Mouse (Mus musculus): ENCODE data around the gene Bmp2k. TPM values are rescaled to one million over a fixed set of nuclear protein-coding genes. Genes with fewer than 3 reads are reported as not detected.

The Bmp2k gene
- polyA plus RNA-seq, 1 experiment from 2014 or later = 6.6 TPM

DNA sequence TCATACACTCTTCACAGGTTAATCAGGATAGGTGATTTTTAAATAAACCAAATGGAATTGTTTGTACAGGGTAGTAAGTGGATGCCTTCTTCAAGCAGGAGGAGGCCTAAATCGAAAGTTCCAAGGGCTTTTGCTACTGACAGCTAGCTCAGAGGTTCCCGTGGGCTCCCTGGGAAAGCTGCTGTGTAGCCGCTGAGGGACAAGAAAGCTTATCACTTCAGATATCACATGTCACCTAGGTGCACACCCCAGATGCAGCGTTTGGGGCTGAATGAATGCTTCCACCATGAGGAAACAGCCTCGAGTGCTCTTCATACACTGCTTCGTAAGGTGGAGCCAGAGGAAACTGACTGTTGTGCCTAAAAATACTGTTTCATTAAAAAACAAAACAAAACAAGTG, 90.7 kb downstream of the Bmp2k start:
- H3K9ac ChIP-seq (ENCODE audit: low read length) = no peak overlapping the region
- H3K9me3 ChIP-seq (replicated peaks; ENCODE audit: control insufficient read depth, low read length) = no peaks in the 10 kb centered on the region
- H3K4me3 ChIP-seq (ENCODE audit: low read length) = no peak overlapping the region
- WGBS = 64% methylated on average over 6 of the region's 6 CpGs
- no peaks in the 10 kb centered on the region for H3K4me1 ChIP-seq (ENCODE audit: control insufficient read depth, insufficient read depth, low read length)
- H3K27ac ChIP-seq (ENCODE audit: low read length) = no peak overlapping the region
- H3K36me3 ChIP-seq (ENCODE audit: control insufficient read depth, insufficient read depth) = peaks cover 6% of the 10 kb centered on the region
- no peak overlapping the region for H3K4me2 ChIP-seq (ENCODE audit: low read depth, low read length)
- no peak for ATAC-seq (replicated peaks; ENCODE audit: extremely low read depth, insufficient read depth, low FRiP score)
- H3K27me3 ChIP-seq (ENCODE audit: control insufficient read depth, insufficient read depth, low read length) = no peaks in the 10 kb centered on the region

DNA sequence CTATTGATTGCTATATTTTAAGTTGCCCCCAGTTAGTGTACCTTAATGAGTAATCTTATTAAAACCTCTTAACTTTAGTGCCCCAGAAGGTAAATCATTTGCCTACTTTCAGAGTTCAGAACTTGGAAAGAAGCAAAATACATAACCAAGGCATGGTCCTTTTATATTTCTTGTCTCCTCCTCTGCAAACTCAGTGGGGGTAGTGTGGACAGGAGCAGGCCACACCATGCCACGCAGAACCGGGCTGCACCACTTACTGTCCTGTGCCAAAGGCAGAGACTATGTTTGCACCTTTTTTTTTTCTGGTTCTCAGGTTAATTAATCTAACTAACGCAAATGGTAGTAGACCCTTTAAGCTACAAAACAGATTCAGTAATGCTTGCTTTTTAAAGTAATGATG, 91.9 kb downstream of the Bmp2k start:
- H3K27me3 ChIP-seq (ENCODE audit: control insufficient read depth, insufficient read depth, low read length) = no peaks in the 10 kb centered on the region
- no peak overlapping the region for H3K4me3 ChIP-seq (ENCODE audit: low read length)
- peaks cover 6% of the 10 kb centered on the region for H3K36me3 ChIP-seq (ENCODE audit: control insufficient read depth, insufficient read depth)
- 92% methylated on average over 3 of the region's 3 CpGs for WGBS
- H3K4me1 ChIP-seq (ENCODE audit: control insufficient read depth, insufficient read depth, low read length) = no peaks in the 10 kb centered on the region
- H3K9me3 ChIP-seq (replicated peaks; ENCODE audit: control insufficient read depth, low read length) = no peaks in the 10 kb centered on the region
- ATAC-seq (replicated peaks; ENCODE audit: extremely low read depth, insufficient read depth, low FRiP score) = no peak
- no peak overlapping the region for H3K9ac ChIP-seq (ENCODE audit: low read length)
- no peak overlapping the region for H3K4me2 ChIP-seq (ENCODE audit: low read depth, low read length)
- H3K27ac ChIP-seq (ENCODE audit: low read length) = no peak overlapping the region

DNA sequence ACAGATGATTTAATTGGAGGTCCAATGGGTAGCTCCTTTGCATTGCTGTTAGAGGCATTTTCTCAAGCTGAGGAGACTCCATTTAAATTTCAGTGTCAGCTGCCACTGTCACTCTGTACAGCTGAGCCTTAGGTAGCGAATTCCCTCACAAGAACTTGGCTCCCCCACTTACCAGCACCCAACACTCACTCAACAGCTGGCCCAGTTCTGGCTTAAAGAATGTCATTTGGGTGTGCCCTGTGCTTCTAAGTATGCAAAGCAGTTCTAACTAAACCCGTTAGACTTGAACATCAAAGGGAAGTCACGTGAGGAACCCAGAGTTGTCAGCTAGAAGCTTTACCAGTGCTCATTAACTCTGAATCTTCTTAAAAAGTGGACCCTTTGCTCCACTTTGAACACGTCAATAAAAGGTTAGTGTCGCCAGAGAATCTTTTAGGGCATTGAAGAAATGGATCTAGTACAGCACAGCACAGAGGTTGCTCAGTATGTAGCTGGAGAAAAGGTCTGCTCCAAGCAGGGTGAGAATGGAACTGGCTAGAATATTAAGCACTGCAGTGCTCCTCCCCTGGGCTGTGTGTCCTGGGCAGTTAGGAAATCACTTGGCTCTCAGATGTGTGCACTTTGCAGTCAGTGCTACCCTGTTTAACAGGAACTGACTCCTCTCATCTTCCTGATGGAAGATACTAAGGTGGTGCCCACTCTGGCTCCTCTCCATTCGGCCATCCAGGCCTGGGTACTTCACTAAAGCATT, 92.7 kb downstream of the Bmp2k start:
- H3K36me3 ChIP-seq (ENCODE audit: control insufficient read depth, insufficient read depth) = peaks cover 6% of the 10 kb centered on the region
- no peaks in the 10 kb centered on the region for H3K9me3 ChIP-seq (replicated peaks; ENCODE audit: control insufficient read depth, low read length)
- H3K9ac ChIP-seq (ENCODE audit: low read length) = no peak overlapping the region
- 67% methylated on average over 6 of the region's 6 CpGs for WGBS
- no peak overlapping the region for H3K4me2 ChIP-seq (ENCODE audit: low read depth, low read length)
- no peaks in the 10 kb centered on the region for H3K27me3 ChIP-seq (ENCODE audit: control insufficient read depth, insufficient read depth, low read length)
- ATAC-seq (replicated peaks; ENCODE audit: extremely low read depth, insufficient read depth, low FRiP score) = no peak
- no peak overlapping the region for H3K27ac ChIP-seq (ENCODE audit: low read length)
- H3K4me1 ChIP-seq (ENCODE audit: control insufficient read depth, insufficient read depth, low read length) = no peaks in the 10 kb centered on the region
- H3K4me3 ChIP-seq (ENCODE audit: low read length) = no peak overlapping the region

DNA sequence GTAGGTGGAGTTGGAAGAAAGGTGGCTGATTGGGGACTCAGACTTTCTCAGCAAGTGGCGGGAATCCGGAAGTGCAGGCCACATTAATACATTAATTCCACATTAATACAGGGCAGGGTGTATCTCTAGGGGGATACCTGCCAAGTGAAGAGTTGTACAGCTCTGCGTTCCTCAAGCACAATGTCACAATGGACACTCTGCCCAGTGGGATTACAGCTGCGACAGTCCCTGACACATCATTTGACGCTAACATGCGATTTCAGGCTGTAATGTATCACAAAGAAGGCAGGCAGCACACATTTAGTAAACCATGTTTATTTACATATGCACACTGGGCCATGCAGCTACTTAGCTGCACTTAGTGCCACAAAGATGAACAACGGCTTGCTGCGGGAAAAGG, 95.5 kb downstream of the Bmp2k start:
- Histone ChIP-seq H3K4me3 (ENCODE audit: low read length) (no peak overlapping the region), H3K27ac (ENCODE audit: low read length) (no peak overlapping the region), H3K4me1 (ENCODE audit: control insufficient read depth, insufficient read depth, low read length) (peaks cover 2% of the 10 kb centered on the region; the same call in 1 of the 2 replicates), H3K36me3 (ENCODE audit: control insufficient read depth, insufficient read depth) (no peaks in the 10 kb centered on the region), H3K9me3 (replicated peaks; ENCODE audit: control insufficient read depth, low read length) (no peaks in the 10 kb centered on the region), H3K4me2 (ENCODE audit: low read depth, low read length) (no peak overlapping the region), H3K27me3 (ENCODE audit: control insufficient read depth, insufficient read depth, low read length) (no peaks in the 10 kb centered on the region), H3K9ac (ENCODE audit: low read length) (no peak overlapping the region)
- WGBS = 76% methylated on average over 8 of the region's 8 CpGs
- ATAC-seq (replicated peaks; ENCODE audit: extremely low read depth, insufficient read depth, low FRiP score) = no peak

DNA sequence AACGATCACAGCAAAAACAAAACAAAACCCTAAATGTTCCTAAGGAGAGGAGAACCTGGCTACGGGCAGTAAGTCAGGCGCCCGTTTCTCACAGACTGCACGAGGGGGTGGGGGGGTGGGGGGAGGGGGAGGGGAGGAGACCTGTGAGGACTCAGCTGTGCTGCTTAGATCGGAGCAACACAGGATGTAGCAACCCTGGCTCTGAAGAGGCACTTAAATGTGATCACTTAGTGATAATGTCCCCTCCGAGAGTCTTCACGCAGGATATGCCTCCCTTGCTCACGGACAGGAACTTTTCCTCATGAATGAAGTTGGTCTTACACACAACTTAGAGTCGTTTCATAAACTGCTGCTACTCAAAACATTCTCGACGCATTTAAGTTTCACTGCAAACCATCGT, 97.8 kb downstream of the Bmp2k start:
- H3K4me1 ChIP-seq (ENCODE audit: control insufficient read depth, insufficient read depth, low read length) = peaks cover 2% of the 10 kb centered on the region; the same call in 1 of the 2 replicates
- ATAC-seq (replicated peaks; ENCODE audit: extremely low read depth, insufficient read depth, low FRiP score) = no peak
- H3K27me3 ChIP-seq (ENCODE audit: control insufficient read depth, insufficient read depth, low read length) = no peaks in the 10 kb centered on the region
- H3K9ac ChIP-seq (ENCODE audit: low read length) = no peak overlapping the region
- H3K9me3 ChIP-seq (replicated peaks; ENCODE audit: control insufficient read depth, low read length) = no peaks in the 10 kb centered on the region
- H3K27ac ChIP-seq (ENCODE audit: low read length) = no peak overlapping the region
- no peak overlapping the region for H3K4me2 ChIP-seq (ENCODE audit: low read depth, low read length)
- WGBS = 42% methylated on average over 13 of the region's 13 CpGs
- H3K4me3 ChIP-seq (ENCODE audit: low read length) = no peak overlapping the region
- H3K36me3 ChIP-seq (ENCODE audit: control insufficient read depth, insufficient read depth) = no peaks in the 10 kb centered on the region

DNA sequence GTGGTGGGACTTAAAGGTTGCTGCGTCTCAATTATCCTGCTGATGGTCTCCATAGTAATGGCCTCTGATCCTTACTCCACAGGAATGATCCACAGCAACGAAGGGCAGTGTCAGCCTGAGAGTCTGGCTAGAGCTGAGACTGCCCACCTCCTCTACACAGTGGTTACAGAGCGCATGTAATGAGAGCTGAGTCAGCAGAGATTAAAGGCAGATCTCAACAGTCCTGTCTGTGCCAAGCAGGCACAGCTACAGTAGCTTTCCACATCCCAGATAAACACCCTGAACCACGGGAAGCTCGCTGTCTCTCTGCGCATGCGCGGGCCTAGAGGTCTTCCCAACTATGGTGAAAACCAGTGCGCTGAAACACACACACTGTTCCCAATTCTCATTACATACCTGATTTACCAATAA, 100.1 kb downstream of the Bmp2k start:
- peaks cover 2% of the 10 kb centered on the region; the same call in 1 of the 2 replicates for H3K4me1 ChIP-seq (ENCODE audit: control insufficient read depth, insufficient read depth, low read length)
- WGBS = 58% methylated on average over 9 of the region's 9 CpGs
- no peak overlapping the region for H3K4me3 ChIP-seq (ENCODE audit: low read length)
- H3K4me2 ChIP-seq (ENCODE audit: low read depth, low read length) = no peak overlapping the region
- peak; percentile 41; the same call in 1 of the 2 replicates for ATAC-seq (replicated peaks; ENCODE audit: extremely low read depth, insufficient read depth, low FRiP score)
- H3K27me3 ChIP-seq (ENCODE audit: control insufficient read depth, insufficient read depth, low read length) = no peaks in the 10 kb centered on the region
- no peaks in the 10 kb centered on the region for H3K9me3 ChIP-seq (replicated peaks; ENCODE audit: control insufficient read depth, low read length)
- no peaks in the 10 kb centered on the region for H3K36me3 ChIP-seq (ENCODE audit: control insufficient read depth, insufficient read depth)
- no peak overlapping the region for H3K9ac ChIP-seq (ENCODE audit: low read length)
- no peak overlapping the region for H3K27ac ChIP-seq (ENCODE audit: low read length)

DNA sequence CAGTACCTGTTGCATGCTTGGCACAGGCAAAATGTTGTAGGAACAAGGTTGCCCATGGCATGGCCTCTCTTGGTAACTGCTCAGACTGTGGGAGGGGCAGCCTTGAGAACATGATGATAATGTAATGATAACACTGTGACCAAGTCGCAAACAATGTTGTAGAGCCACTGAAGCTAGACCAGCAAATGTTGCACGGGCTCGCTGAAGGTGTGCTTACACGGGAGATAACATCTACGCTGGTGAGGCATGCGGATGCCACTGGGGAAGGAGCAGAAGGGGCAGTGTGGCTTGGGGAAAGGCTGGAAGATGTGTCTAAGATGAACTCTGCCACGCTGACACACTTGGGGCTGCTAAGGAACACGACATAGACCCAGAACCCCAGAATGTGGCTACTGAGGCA, 102.5 kb downstream of the Bmp2k start:
- ATAC-seq (replicated peaks; ENCODE audit: extremely low read depth, insufficient read depth, low FRiP score) = no peak
- no peak overlapping the region for H3K4me2 ChIP-seq (ENCODE audit: low read depth, low read length)
- WGBS = 88% methylated on average over 8 of the region's 8 CpGs
- no peak overlapping the region for H3K27ac ChIP-seq (ENCODE audit: low read length)
- H3K4me1 ChIP-seq (ENCODE audit: control insufficient read depth, insufficient read depth, low read length) = peaks cover 2% of the 10 kb centered on the region; the same call in 1 of the 2 replicates
- no peaks in the 10 kb centered on the region for H3K36me3 ChIP-seq (ENCODE audit: control insufficient read depth, insufficient read depth)
- H3K27me3 ChIP-seq (ENCODE audit: control insufficient read depth, insufficient read depth, low read length) = no peaks in the 10 kb centered on the region
- H3K4me3 ChIP-seq (ENCODE audit: low read length) = no peak overlapping the region
- H3K9ac ChIP-seq (ENCODE audit: low read length) = no peak overlapping the region
- H3K9me3 ChIP-seq (replicated peaks; ENCODE audit: control insufficient read depth, low read length) = no peaks in the 10 kb centered on the region

DNA sequence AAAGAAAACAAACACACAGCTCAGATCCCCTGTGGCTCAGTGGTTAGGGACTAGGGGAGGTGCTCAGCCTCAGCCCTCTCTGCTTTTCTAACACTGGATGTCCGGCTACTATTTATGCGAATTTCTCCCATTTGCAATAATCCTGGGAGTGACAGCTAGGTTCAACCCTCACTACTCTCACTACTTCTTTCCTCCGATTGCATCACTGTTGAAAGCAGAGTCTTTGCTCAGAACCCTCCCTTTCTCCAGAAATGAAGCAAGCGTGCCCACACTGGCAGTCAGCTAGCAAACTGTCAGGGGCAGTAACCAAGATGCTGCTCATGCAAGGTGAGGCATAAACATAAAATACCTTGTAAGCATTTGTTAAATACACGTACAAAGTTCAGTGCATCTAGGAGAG, 110.8 kb downstream of the Bmp2k start:
- no peaks in the 10 kb centered on the region for H3K36me3 ChIP-seq (ENCODE audit: control insufficient read depth, insufficient read depth)
- no peak for ATAC-seq (replicated peaks; ENCODE audit: extremely low read depth, insufficient read depth, low FRiP score)
- H3K27ac ChIP-seq (ENCODE audit: low read length) = no peak overlapping the region
- H3K4me2 ChIP-seq (ENCODE audit: low read depth, low read length) = no peak overlapping the region
- H3K4me3 ChIP-seq (ENCODE audit: low read length) = no peak overlapping the region
- no peaks in the 10 kb centered on the region for H3K27me3 ChIP-seq (ENCODE audit: control insufficient read depth, insufficient read depth, low read length)
- WGBS = 84% methylated on average over 5 of the region's 5 CpGs
- H3K9ac ChIP-seq (ENCODE audit: low read length) = no peak overlapping the region
- no peaks in the 10 kb centered on the region for H3K9me3 ChIP-seq (replicated peaks; ENCODE audit: control insufficient read depth, low read length)
- H3K4me1 ChIP-seq (ENCODE audit: control insufficient read depth, insufficient read depth, low read length) = peaks cover 6% of the 10 kb centered on the region

DNA sequence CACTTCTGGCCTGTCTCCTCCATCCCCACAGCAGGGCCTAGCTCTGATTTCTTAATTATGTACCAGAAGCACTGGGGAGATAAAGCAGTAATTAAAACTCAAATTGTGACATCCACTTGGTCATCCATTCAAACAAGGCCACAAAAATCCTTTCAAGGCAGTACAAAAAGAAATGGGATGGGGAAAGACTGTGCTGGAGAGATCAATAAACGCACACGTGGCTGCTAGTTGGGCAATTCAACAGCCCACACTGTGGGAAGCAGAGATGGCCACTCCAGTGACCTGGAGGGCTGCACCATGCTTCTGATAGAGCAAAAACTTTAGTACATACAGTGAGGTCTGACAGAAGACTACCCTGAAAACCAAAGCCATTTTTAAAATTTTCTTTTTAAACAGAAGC, 112.6 kb downstream of the Bmp2k start:
- ATAC-seq (replicated peaks; ENCODE audit: extremely low read depth, insufficient read depth, low FRiP score) = no peak
- no peaks in the 10 kb centered on the region for H3K9me3 ChIP-seq (replicated peaks; ENCODE audit: control insufficient read depth, low read length)
- 67% methylated on average over 2 of the region's 2 CpGs for WGBS
- peaks cover 6% of the 10 kb centered on the region for H3K4me1 ChIP-seq (ENCODE audit: control insufficient read depth, insufficient read depth, low read length)
- H3K4me2 ChIP-seq (ENCODE audit: low read depth, low read length) = no peak overlapping the region
- no peak overlapping the region for H3K9ac ChIP-seq (ENCODE audit: low read length)
- no peaks in the 10 kb centered on the region for H3K36me3 ChIP-seq (ENCODE audit: control insufficient read depth, insufficient read depth)
- H3K27me3 ChIP-seq (ENCODE audit: control insufficient read depth, insufficient read depth, low read length) = no peaks in the 10 kb centered on the region
- H3K4me3 ChIP-seq (ENCODE audit: low read length) = no peak overlapping the region
- no peak overlapping the region for H3K27ac ChIP-seq (ENCODE audit: low read length)

Measured in heart, embryonic 16.5 days (tissue).